Mouse (Mus musculus) midbrain, embryonic 14.5 days (tissue): ENCODE results near the gene Tnfrsf12a. TPM values are rescaled to one million over a fixed set of nuclear protein-coding genes. Genes with fewer than 3 reads are reported as not detected.
A peak's percentile ranks its signal among the peaks of the same experiment; 100 is the strongest.

Experiments
- ATAC-seq: fragments of 200-750 bp; cut with Nextera tagmentation; 2 replicates; pipeline ENCODE4 v1.8.0; 2017; ENCODE audit warnings: moderate number of reproducible peaks, moderate library complexity; ENCODE audit not compliant: low FRiP score, low TSS enrichment
- DNase-seq: peaks from one replicate; pipeline ENCODE4 v3.0.0-alpha.2; 2015
- H3K27ac ChIP-seq: fragments of 300-500 bp; sonication (generic); replicated peaks from 2 replicates; pipeline ENCODE4 v1.5.1; 2014; ENCODE audit warnings: mild to moderate bottlenecking, low read depth, low read length, moderate library complexity
- H3K27me3 ChIP-seq: fragments of 300-500 bp; sonication (generic); 2 replicates; pipeline ENCODE4 v1.6.1; 2014; ENCODE audit warnings: low read length, control low read depth, mixed read lengths; ENCODE audit not compliant: control insufficient read depth, insufficient read depth
- H3K36me3 ChIP-seq: fragments of 300-500 bp; sonication (generic); 2 replicates; pipeline ENCODE4 v1.6.1; 2014; ENCODE audit warnings: low read length, control low read depth; ENCODE audit not compliant: control insufficient read depth, insufficient read depth
- H3K4me1 ChIP-seq: fragments of 300-500 bp; sonication (generic); 2 replicates; pipeline ENCODE4 v1.6.1; 2014; ENCODE audit warnings: mild to moderate bottlenecking, antibody characterized with exemption, low read length, control low read depth; ENCODE audit not compliant: control insufficient read depth, insufficient read depth
- H3K4me2 ChIP-seq: fragments of 300-500 bp; sonication (generic); 2 replicates; pipeline ENCODE4 v1.6.1; 2014; ENCODE audit warnings: mild to moderate bottlenecking, low read length, moderate library complexity
- H3K4me3 ChIP-seq: fragments of 300-500 bp; sonication (generic); replicated peaks from 2 replicates; pipeline ENCODE4 v1.5.1; 2014; ENCODE audit warnings: low read depth, low read length
- H3K9ac ChIP-seq: fragments of 300-500 bp; sonication (generic); replicated peaks from 2 replicates; pipeline ENCODE4 v1.6.1; 2014; ENCODE audit warnings: mild to moderate bottlenecking, low read length, moderate library complexity
- H3K9me3 ChIP-seq: fragments of 300-500 bp; sonication (generic); 2 replicates; pipeline ENCODE4 v1.6.1; 2016; ENCODE audit warnings: low read length, control low read depth, mixed read lengths; ENCODE audit not compliant: control insufficient read depth
- WGBS: fragments of 180-500 bp; shearing (Covaris S2); extraction: QIAGEN DNeasy Blood & Tissue Kit; methylation state at CpG from one replicate; pipeline ENCODE4 v1.1.7; 2014; 5-methylcytosine and 5-hydroxymethylcytosine counted together
- polyA plus RNA-seq: library from polyadenylated mRNA; unstranded; fragments of >200 nt; fragmentation: Nextera tagmentation; extraction: Ambion mirVana; gene quantifications from 2 replicates; pipeline ENCODE4 v1.2.1, GENCODE M21; 2014

Tnfrsf12a gene
- polyA plus RNA-seq, 1 experiment from 2014 or later = 1.2 TPM

- ATAC-seq (no peak), DNase-seq (peak; percentile 77)
- H3K27me3 ChIP-seq = peaks cover 25% of the 10 kb centered on the region
- no peak overlapping the region for H3K27ac ChIP-seq
- H3K9ac ChIP-seq = no peak overlapping the region
- peaks cover 22% of the 10 kb centered on the region for H3K36me3 ChIP-seq
- no peak overlapping the region for H3K4me3 ChIP-seq
- H3K4me2 ChIP-seq = no peak overlapping the region
- H3K9me3 ChIP-seq = no peaks in the 10 kb centered on the region
- 17% methylated on average over 5 of the region's 5 CpGs for WGBS
- no peaks in the 10 kb centered on the region for H3K4me1 ChIP-seq
Measured at GRCm38 (mm10) chr17:23664556-23665021, 12.7 kb downstream of the Tnfrsf12a start.

DNA sequence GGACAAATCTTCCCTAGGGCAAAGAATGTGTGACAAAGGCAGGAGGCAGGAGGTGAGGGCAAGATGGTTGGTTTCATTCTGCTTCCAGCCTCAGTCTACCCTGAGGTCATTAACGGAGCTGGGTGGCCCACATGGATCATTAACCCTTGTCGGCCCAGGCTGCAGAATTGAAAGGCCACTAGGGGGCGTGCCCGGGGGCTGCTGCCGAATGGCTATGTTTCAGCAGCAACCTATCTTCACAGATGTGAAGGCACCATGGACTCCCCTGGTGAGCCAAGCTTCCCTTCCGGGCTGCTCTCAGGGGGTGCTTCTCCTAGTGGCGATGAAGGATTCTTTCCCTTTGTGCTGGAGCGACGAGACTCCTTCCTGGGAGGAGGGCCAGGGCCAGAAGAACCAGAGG lies 15.7 kb downstream of the Tnfrsf12a start:
- ATAC-seq = no peak
- Histone ChIP-seq H3K4me1 (no peaks in the 10 kb centered on the region), H3K9ac (no peak overlapping the region), H3K27me3 (peaks cover 27% of the 10 kb centered on the region), H3K4me3 (no peak overlapping the region), H3K27ac (no peak overlapping the region), H3K9me3 (no peaks in the 10 kb centered on the region), H3K4me2 (no peak overlapping the region), H3K36me3 (peaks cover 6% of the 10 kb centered on the region; the same call in 1 of the 2 replicates)
- 3% methylated on average over 9 of the region's 9 CpGs for WGBS
- no peak for DNase-seq

GRCm38 (mm10) chr17:23660876-23661200 lies 16.4 kb downstream of the Tnfrsf12a start:
- 6% methylated on average over 13 of the region's 14 CpGs for WGBS
- no peak for ATAC-seq
- Histone ChIP-seq H3K4me2 (no peak overlapping the region), H3K9me3 (no peaks in the 10 kb centered on the region), H3K4me3 (no peak overlapping the region), H3K9ac (no peak overlapping the region), H3K36me3 (no peaks in the 10 kb centered on the region), H3K27ac (no peak overlapping the region), H3K4me1 (no peaks in the 10 kb centered on the region), H3K27me3 (peaks cover 27% of the 10 kb centered on the region)
- no peak for DNase-seq

- DNase-seq = no peak
- H3K4me1 ChIP-seq = no peaks in the 10 kb centered on the region
- H3K27ac ChIP-seq = no peak within 1 kb of the TSS
- H3K4me2 ChIP-seq = no peak within 1 kb of the TSS
- no peak for ATAC-seq
- H3K36me3 ChIP-seq = no peaks in the 10 kb centered on the region
- 7% methylated on average over 27 of the region's 27 CpGs for WGBS
- H3K27me3 ChIP-seq = peaks cover 27% of the 10 kb centered on the region
- no peaks in the 10 kb centered on the region for H3K9me3 ChIP-seq
- H3K4me3 ChIP-seq = no peak within 1 kb of the TSS
- H3K9ac ChIP-seq = no peak within 1 kb of the TSS
Measured at GRCm38 (mm10) chr17:23660117-23660875, 17.0 kb downstream of the Tnfrsf12a start, which contains the start of gene Bicdl2. Gene Bicdl2, plus strand, starts transcription at chr17:23660506.

- Histone ChIP-seq H3K9ac (no peak overlapping the region), H3K4me1 (no peaks in the 10 kb centered on the region)
- no peak for DNase-seq
Measured at GRCm38 (mm10) chr17:23658450-23658849, 18.8 kb downstream of the Tnfrsf12a start.

GRCm38 (mm10) chr17:23654410-23654809 lies 22.9 kb downstream of the Tnfrsf12a start:
- Histone ChIP-seq H3K4me1 (no peaks in the 10 kb centered on the region), H3K4me3 (no peak overlapping the region), H3K27me3 (0 out of 2 replicates have a peak, but pooled peaks cover under 1% of the 10 kb centered on the region), H3K27ac (no peak overlapping the region), H3K36me3 (no peaks in the 10 kb centered on the region), H3K9ac (no peak overlapping the region), H3K9me3 (no peaks in the 10 kb centered on the region), H3K4me2 (no peak overlapping the region)
- no peak for ATAC-seq
- WGBS = 74% methylated on average over 2 of the region's 2 CpGs
- DNase-seq = no peak

More at GRCm38 (mm10) chr17:23658450-23658849, 18.8 kb downstream of the Tnfrsf12a start:
- H3K27me3 ChIP-seq = peaks cover 27% of the 10 kb centered on the region
- WGBS = 87% methylated on average over 3 of the region's 3 CpGs
- H3K4me2 ChIP-seq = no peak overlapping the region
- no peak overlapping the region for H3K27ac ChIP-seq
- ATAC-seq = no peak
- no peaks in the 10 kb centered on the region for H3K36me3 ChIP-seq
- H3K9me3 ChIP-seq = no peaks in the 10 kb centered on the region
- no peak overlapping the region for H3K4me3 ChIP-seq

DNA sequence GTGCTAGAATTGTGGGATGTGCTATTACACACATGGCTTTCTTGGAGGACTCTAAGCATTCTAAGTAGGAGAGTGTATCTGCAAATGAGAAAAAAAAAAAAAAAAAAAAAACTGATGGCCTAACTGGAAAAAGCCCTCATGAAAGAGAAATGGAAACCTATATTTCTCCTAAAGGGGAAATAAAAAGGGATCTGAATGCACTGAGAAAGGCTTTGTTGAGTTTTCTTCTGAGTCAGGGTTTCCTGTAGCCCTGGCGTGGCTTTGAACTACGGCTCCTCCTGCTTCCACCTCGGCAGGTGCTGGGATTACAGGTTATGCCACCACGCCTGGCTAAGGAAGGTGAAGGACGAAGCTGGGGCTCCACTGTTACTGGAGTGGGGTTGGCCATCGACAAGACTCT lies 23.3 kb downstream of the Tnfrsf12a start:
- Histone ChIP-seq H3K9me3 (no peaks in the 10 kb centered on the region), H3K27ac (no peak overlapping the region), H3K4me1 (no peaks in the 10 kb centered on the region), H3K4me2 (no peak overlapping the region), H3K9ac (no peak overlapping the region), H3K36me3 (no peaks in the 10 kb centered on the region), H3K4me3 (no peak overlapping the region), H3K27me3 (no peaks in the 10 kb centered on the region)
- no peak for DNase-seq
- 62% methylated on average over 6 of the region's 6 CpGs for WGBS
- no peak for ATAC-seq

DNA sequence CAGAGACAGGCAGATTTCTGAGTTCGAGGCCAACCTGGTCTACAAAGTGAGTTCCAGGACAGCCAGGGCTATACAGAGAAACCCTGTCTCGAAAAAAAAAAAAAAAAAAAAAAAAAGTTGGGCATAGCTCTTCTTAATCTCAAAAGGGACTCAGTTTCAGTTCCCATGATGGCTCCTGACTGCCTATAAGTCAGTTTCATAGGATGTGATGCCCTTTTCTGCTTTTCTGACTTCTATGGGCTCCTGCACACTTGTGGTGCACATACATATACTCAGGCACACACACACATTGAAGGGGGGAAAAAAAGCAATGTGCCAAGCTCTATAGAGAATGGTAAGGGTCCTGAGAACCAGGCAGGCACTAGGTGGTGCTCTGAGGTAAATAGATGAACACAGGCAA lies 23.9 kb downstream of the Tnfrsf12a start:
- DNase-seq (no peak), ATAC-seq (no peak)
- Histone ChIP-seq H3K27me3 (no peaks in the 10 kb centered on the region), H3K36me3 (no peaks in the 10 kb centered on the region), H3K9ac (no peak overlapping the region), H3K4me2 (no peak overlapping the region), H3K27ac (no peak overlapping the region), H3K4me1 (no peaks in the 10 kb centered on the region), H3K4me3 (no peak overlapping the region), H3K9me3 (no peaks in the 10 kb centered on the region)
- 86% methylated on average over 1 of the region's 2 CpGs for WGBS

DNA sequence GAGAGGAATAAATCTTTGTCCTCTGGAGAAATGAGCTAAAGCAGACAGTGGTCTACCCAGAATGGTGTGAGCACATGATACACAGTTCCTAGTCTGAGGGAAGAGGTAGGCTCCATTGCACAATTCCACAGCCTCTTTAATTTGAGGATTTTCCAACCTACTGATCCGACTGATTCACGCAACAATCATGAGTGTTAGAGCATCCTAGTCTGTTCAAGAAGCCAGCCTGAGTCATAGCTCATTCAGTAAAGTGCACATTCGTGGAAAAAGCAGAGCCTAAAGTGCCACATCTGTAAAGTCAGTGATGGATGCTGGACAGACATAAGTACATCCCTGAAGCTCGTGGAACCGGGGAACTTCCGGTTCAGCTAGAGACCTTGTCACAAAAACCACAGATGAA lies 25.9 kb downstream of the Tnfrsf12a start:
- Histone ChIP-seq H3K4me1 (no peaks in the 10 kb centered on the region), H3K4me2 (no peak overlapping the region), H3K36me3 (no peaks in the 10 kb centered on the region), H3K27me3 (no peaks in the 10 kb centered on the region; the same call in 1 of the 2 replicates), H3K27ac (no peak overlapping the region), H3K4me3 (no peak overlapping the region), H3K9ac (no peak overlapping the region), H3K9me3 (no peaks in the 10 kb centered on the region)
- DNase-seq (no peak), ATAC-seq (no peak)
- WGBS = 79% methylated on average over 6 of the region's 6 CpGs
